Comparison of ENCODE assay signal across 9 mouse cellular contexts in the genomic region with DNA sequence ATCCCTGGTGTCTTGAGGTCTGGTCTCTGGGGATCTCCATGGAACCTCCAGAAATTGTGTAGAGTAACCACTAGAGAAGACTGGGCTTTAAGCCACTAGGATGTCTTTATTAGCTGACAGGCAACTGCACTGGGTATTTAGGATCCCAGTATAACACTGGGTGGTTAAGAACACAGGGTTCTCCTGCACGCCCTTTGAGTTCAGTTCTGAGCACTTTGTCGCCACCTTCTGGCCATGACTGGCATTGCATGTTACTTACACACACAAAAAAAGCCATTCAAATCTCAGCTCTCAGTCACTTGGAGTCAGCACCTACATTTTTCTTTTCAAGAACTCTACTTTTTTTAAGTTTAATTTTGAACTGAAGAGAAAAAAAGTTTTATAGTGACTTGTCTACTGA. TPM values are rescaled to one million over a fixed set of nuclear protein-coding genes. Genes with fewer than 3 reads are reported as not detected.
DNase-seq lines count a peak whose midpoint lies in the region; ATAC-seq lines count a peak whose summit lies in the region.
"Had no signal": no experiment of that assay in that cellular context is flagged by ENCODE, and none has a peak within 500 bp of the region (broad histone marks: within the 10 kb centered on the region; RNA-seq: fewer than 3 reads in every experiment).

No protein-coding gene starts in this region.

- H3K4me3 ChIP-seq in forebrain, embryonic 11.5 days (ENCODE audit: low read depth, low read length): no peak overlapping the region
- H3K4me3 ChIP-seq: limb, embryonic 12.5 days had no signal

- no peaks in the 10 kb centered on the region for H3K4me1 ChIP-seq in forebrain, embryonic 11.5 days (replicated peaks; ENCODE audit: control insufficient read depth, insufficient read depth, low read length)
- H3K4me1 ChIP-seq: limb, embryonic 12.5 days had no signal

- H3K9me3 ChIP-seq in forebrain, embryonic 11.5 days (ENCODE audit: control insufficient read depth, low read length): no peaks in the 10 kb centered on the region
- H3K9me3 ChIP-seq: limb, embryonic 12.5 days had no signal

- H3K4me2 ChIP-seq in forebrain, embryonic 11.5 days (ENCODE audit: low read depth, low read length, severe bottlenecking): no peak overlapping the region
- H3K4me2 ChIP-seq: limb, embryonic 12.5 days had no signal

- H3K27me3 ChIP-seq in forebrain, embryonic 11.5 days (ENCODE audit: control insufficient read depth, insufficient read depth, low read length): no peaks in the 10 kb centered on the region

- H3K9ac ChIP-seq in forebrain, embryonic 11.5 days (ENCODE audit: low read length): no peak overlapping the region
- H3K9ac ChIP-seq: limb, embryonic 12.5 days had no signal

- DNase-seq in MN1 (ENCODE audit: low spot score): peak; percentile 72
- DNase-seq in c-Kit-negative CD71-positive TER-119-positive erythroid progenitor cells, embryonic 14.5 days (ENCODE audit: low read depth, low spot score): peak; percentile 42
- peak; percentile 79 for DNase-seq in forebrain, embryonic 11.5 days (ENCODE audit: low spot score)
- peak; percentile 63 to 65 for DNase-seq in layer of hippocampus, postnatal 14 days (ENCODE audit: low spot score in 2 of 2)
- DNase-seq in right cerebral cortex, postnatal 4 days: peak; percentile 80
- DNase-seq in yolk sac, embryonic 10.5 days (ENCODE audit: low spot score): peak; percentile 13

- H3K27ac ChIP-seq in forebrain, embryonic 11.5 days (ENCODE audit: low read depth, low read length): no peak overlapping the region
- H3K27ac ChIP-seq: limb, embryonic 12.5 days had no signal

- 3% methylated on average over 2 of the region's 2 CpGs for WGBS in forebrain, embryonic 11.5 days

- no peaks in the 10 kb centered on the region for H3K36me3 ChIP-seq in forebrain, embryonic 11.5 days (ENCODE audit: control insufficient read depth, insufficient read depth, low read length)

- no peak for ATAC-seq in forebrain, embryonic 11.5 days (replicated peaks; ENCODE audit: low FRiP score)
- peak; percentile 27 to 66; a peak in 2 of 4 replicates for ATAC-seq in hematopoietic stem cell, adult 5-6 weeks (replicated peaks in 1 of 2; ENCODE audit: insufficient read depth in 1 of 2, low FRiP score in 2 of 2, low TSS enrichment in 1 of 2, low read depth in 1 of 2, poor library complexity in 2 of 2, severe bottlenecking in 2 of 2)
- ATAC-seq in megakaryocyte-erythroid progenitor cell, adult 5-6 weeks (replicated peaks; ENCODE audit: low FRiP score, low TSS enrichment, poor library complexity, severe bottlenecking): peak; percentile 84

RNA-seq across cellular contexts. Expression of a gene that starts 10.3 kb away (rescaled TPM):
- 9.7 and 10.2 TPM in 2 replicates for polyA plus RNA-seq in forebrain, embryonic 11.5 days (2014; fragmentation: Nextera tagmentation; extraction: Ambion mirVana)
- 11.3 and 18.4 TPM in 2 replicates for total RNA-seq in hematopoietic stem cell, adult 5-6 weeks (2017)
- 10 to 100 TPM; 27.0 to 31.8 TPM for total RNA-seq in layer of hippocampus, postnatal 14 days (2021)
- total RNA-seq in megakaryocyte-erythroid progenitor cell, adult 5-6 weeks (2014; fragmentation: Nextera tagmentation): 6.1 and 6.7 TPM in 2 replicates
- 2.0 and 4.6 TPM in 2 replicates for total RNA-seq in megakaryocyte-erythroid progenitor cell, adult 5-6 weeks (2017)

RNA-seq across cellular contexts. Expression of a gene that starts 10.3 kb away (rescaled TPM):
- polyA plus RNA-seq in forebrain, embryonic 11.5 days (2014; fragmentation: Nextera tagmentation; extraction: Ambion mirVana): 78.1 and 81.5 TPM in 2 replicates
- total RNA-seq in hematopoietic stem cell, adult 5-6 weeks (2017): 82.7 and 85.2 TPM in 2 replicates
- total RNA-seq in layer of hippocampus, postnatal 14 days (2021): 100 to 1,000 TPM; 273 to 296 TPM
- total RNA-seq in megakaryocyte-erythroid progenitor cell, adult 5-6 weeks (2014; fragmentation: Nextera tagmentation): 12.3 and 17.8 TPM in 2 replicates
- 18.0 and 34.3 TPM in 2 replicates for total RNA-seq in megakaryocyte-erythroid progenitor cell, adult 5-6 weeks (2017)

RNA-seq across cellular contexts. Expression of a gene that starts 27.8 kb away (rescaled TPM):
- polyA plus RNA-seq in forebrain, embryonic 11.5 days (2014; fragmentation: Nextera tagmentation; extraction: Ambion mirVana): not detected in 2 replicates
- not detected in 2 replicates for total RNA-seq in hematopoietic stem cell, adult 5-6 weeks (2017)
- not detected for total RNA-seq in layer of hippocampus, postnatal 14 days (2021)
- total RNA-seq in megakaryocyte-erythroid progenitor cell, adult 5-6 weeks (2014; fragmentation: Nextera tagmentation): not detected in 2 replicates
- total RNA-seq in megakaryocyte-erythroid progenitor cell, adult 5-6 weeks (2017): not detected in 2 replicates
- polyA plus RNA-seq: limb, embryonic 12.5 days had no signal

RNA-seq across cellular contexts. Expression of a gene that starts 44.6 kb away (rescaled TPM):
- 65.5 and 71.6 TPM in 2 replicates for polyA plus RNA-seq in forebrain, embryonic 11.5 days (2014; fragmentation: Nextera tagmentation; extraction: Ambion mirVana)
- 40.1 and 52.0 TPM in 2 replicates for total RNA-seq in hematopoietic stem cell, adult 5-6 weeks (2017)
- 10 to 100 TPM; 63.2 to 69.1 TPM for total RNA-seq in layer of hippocampus, postnatal 14 days (2021)
- 15.2 and 26.2 TPM in 2 replicates for total RNA-seq in megakaryocyte-erythroid progenitor cell, adult 5-6 weeks (2014; fragmentation: Nextera tagmentation)
- total RNA-seq in megakaryocyte-erythroid progenitor cell, adult 5-6 weeks (2017): 26.1 and 32.1 TPM in 2 replicates

RNA-seq across cellular contexts. Expression of a gene that starts 59.2 kb away (rescaled TPM):
- not detected in 2 replicates for polyA plus RNA-seq in forebrain, embryonic 11.5 days (2014; fragmentation: Nextera tagmentation; extraction: Ambion mirVana)
- total RNA-seq in hematopoietic stem cell, adult 5-6 weeks (2017): not detected in 2 replicates
- not detected for total RNA-seq in layer of hippocampus, postnatal 14 days (2021)
- not detected in 2 replicates for total RNA-seq in megakaryocyte-erythroid progenitor cell, adult 5-6 weeks (2014; fragmentation: Nextera tagmentation)
- total RNA-seq in megakaryocyte-erythroid progenitor cell, adult 5-6 weeks (2017): not detected in 2 replicates
- polyA plus RNA-seq: limb, embryonic 12.5 days had no signal

Comparison
In these comparisons a context has a peak if more than half of its experiments do, and no peak if none do; other contexts are left out.
1. DNase-seq: peak in every context shown above with its lines; median percentile 80 in right cerebral cortex, postnatal 4 days; 79 in forebrain, embryonic 11.5 days; 72 in MN1; 64 in layer of hippocampus, postnatal 14 days; 42 in c-Kit-negative CD71-positive TER-119-positive erythroid progenitor cells, embryonic 14.5 days; 13 in yolk sac, embryonic 10.5 days.